Mouse (Mus musculus) forebrain, embryonic 16.5 days (tissue): ENCODE measurements around the gene Pcolce. TPM values are rescaled to one million over a fixed set of nuclear protein-coding genes. Genes with fewer than 3 reads are reported as not detected.

Experiments used
- ATAC-seq: fragments of 200-750 bp; cut with Nextera tagmentation; 2 replicates; pipeline ENCODE4 v1.8.0; 2017; ENCODE audit warnings: mild to moderate bottlenecking, moderate library complexity
- H3K27ac ChIP-seq: fragments of 300-500 bp; sonication (generic); 2 replicates; pipeline ENCODE4 v1.5.1; 2014; ENCODE audit warnings: low read length, control low read depth
- H3K27me3 ChIP-seq: fragments of 300-500 bp; sonication (generic); replicated peaks from 2 replicates; pipeline ENCODE4 v1.6.1; 2014; ENCODE audit warnings: low read length; ENCODE audit not compliant: control insufficient read depth, insufficient read depth
- H3K36me3 ChIP-seq: fragments of 300-500 bp; sonication (generic); 2 replicates; pipeline ENCODE4 v1.6.1; 2014; ENCODE audit not compliant: control insufficient read depth, insufficient read depth
- H3K4me1 ChIP-seq: fragments of 300-500 bp; sonication (generic); replicated peaks from 2 replicates; pipeline ENCODE4 v1.6.1; 2014; ENCODE audit warnings: low read length; ENCODE audit not compliant: control insufficient read depth, insufficient read depth
- H3K4me2 ChIP-seq: fragments of 300-500 bp; sonication (generic); 2 replicates; pipeline ENCODE4 v1.6.1; 2014; ENCODE audit warnings: mild to moderate bottlenecking, low read length, control low read depth
- H3K4me3 ChIP-seq: fragments of 300-500 bp; sonication (generic); replicated peaks from 2 replicates; pipeline ENCODE4 v1.5.1; 2014; ENCODE audit warnings: mild to moderate bottlenecking, low read length, control low read depth
- H3K9ac ChIP-seq: fragments of 300-500 bp; sonication (generic); replicated peaks from 2 replicates; pipeline ENCODE4 v1.6.1; 2014; ENCODE audit warnings: low read depth, low read length, control low read depth
- H3K9me3 ChIP-seq: fragments of 300-500 bp; sonication (generic); 2 replicates; pipeline ENCODE4 v1.6.1; 2016; ENCODE audit warnings: low read length; ENCODE audit not compliant: control insufficient read depth
- WGBS: fragments of 180-500 bp; shearing (Covaris S2); extraction: QIAGEN DNeasy Blood & Tissue Kit; methylation state at CpG from one replicate; pipeline ENCODE4 v1.1.7; 2014; 5-methylcytosine and 5-hydroxymethylcytosine counted together
- polyA plus RNA-seq: library from polyadenylated mRNA; unstranded; fragments of >200 nt; fragmentation: Nextera tagmentation; extraction: Ambion mirVana; gene quantifications from 2 replicates; pipeline ENCODE4 v1.2.1, GENCODE M21; 2015

Gene Pcolce
- polyA plus RNA-seq, 1 experiment from 2014 or later: 10.6 TPM

DNA sequence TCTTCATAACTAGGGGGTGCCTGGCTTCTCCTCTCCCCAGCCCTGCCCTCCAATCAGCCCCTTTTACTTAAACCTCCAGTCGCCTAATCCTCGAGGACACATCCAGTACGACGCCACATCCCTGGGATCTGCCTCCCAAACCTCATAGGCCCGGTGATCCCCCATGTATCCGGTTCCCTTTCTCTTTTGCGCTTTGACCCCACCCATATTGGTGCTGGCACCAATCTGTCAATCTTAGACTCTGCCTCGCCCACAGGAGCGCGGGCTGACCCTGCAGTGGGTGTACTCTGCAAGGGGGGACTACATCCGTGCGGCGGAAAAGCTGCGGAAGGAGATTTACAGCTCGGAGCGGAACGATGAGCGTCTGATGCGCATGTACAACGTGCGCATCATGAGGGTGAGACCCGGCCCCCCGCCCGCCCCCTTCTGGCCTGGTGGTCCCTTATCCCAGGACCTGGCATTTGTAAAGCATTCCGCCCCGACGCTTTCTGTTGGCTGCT is 29.9 kb downstream of the Pcolce start:
- Histone ChIP-seq H3K27me3 (no peaks in the 10 kb centered on the region; the same call in 1 of the 2 replicates), H3K4me2 (peak overlapping the region; percentile 53), H3K9ac (peak overlapping the region; percentile 61), H3K27ac (peak overlapping the region; percentile 70), H3K36me3 (no peaks in the 10 kb centered on the region), H3K4me3 (peak overlapping the region; percentile 48), H3K9me3 (no peaks in the 10 kb centered on the region), H3K4me1 (no peaks in the 10 kb centered on the region; the same call in 1 of the 2 replicates)
- 21% methylated on average over 27 of the region's 27 CpGs for WGBS
- ATAC-seq: peak; percentile 90

DNA sequence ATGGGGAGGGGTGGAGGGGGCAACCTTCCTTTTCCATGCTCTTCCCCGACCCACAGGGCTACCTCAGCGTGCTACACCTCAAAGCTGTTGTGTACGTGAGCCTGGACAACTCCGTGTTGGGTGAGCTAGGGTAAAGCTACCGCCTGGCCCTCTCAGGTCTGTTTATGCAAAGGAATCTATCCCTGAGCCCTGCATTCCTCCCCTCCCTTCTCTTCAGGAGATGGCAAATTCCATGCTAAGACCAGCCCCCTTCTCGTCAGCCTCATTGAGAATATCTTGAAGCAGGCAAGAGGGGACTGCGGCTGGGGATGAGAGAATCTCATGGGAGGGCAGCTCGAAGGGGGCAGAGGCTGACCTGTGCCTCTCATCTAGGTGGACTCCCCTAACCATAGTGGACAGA is 30.9 kb downstream of the Pcolce start:
- WGBS: 51% methylated on average over 8 of the region's 8 CpGs
- ATAC-seq: no peak
- no peaks in the 10 kb centered on the region for H3K36me3 ChIP-seq
- no peaks in the 10 kb centered on the region for H3K9me3 ChIP-seq
- H3K27me3 ChIP-seq: no peaks in the 10 kb centered on the region; the same call in 1 of the 2 replicates
- no peak overlapping the region for H3K4me3 ChIP-seq
- H3K9ac ChIP-seq: peak overlapping the region; percentile 61; the same call in 1 of the 2 replicates
- H3K4me1 ChIP-seq: no peaks in the 10 kb centered on the region; the same call in 1 of the 2 replicates
- peak overlapping the region; percentile 53; the same call in 1 of the 2 replicates for H3K4me2 ChIP-seq
- no peak overlapping the region for H3K27ac ChIP-seq

DNA sequence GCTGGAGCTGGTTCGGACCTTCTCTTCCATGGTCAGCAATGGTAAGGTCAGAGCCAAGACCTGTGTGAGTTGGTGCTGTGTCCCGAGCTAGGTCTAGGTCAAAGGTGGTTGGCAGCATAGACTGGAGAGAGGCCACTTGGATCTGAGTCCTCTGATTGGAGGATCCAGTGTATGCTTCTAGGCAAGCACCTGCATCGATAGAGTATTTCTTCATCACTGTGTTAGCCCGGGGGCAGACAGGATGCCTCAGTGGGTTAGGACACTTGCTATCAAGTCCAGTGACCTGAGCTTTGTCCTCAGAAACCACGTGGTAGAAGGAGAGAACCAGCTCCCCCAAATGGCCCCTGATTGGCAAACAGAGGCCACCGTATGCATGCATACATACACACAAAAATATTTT is 33.3 kb downstream of the Pcolce start:
- Histone ChIP-seq H3K4me2 (no peak overlapping the region), H3K9me3 (no peaks in the 10 kb centered on the region), H3K4me1 (no peaks in the 10 kb centered on the region; the same call in 1 of the 2 replicates), H3K27me3 (no peaks in the 10 kb centered on the region; the same call in 1 of the 2 replicates), H3K9ac (no peak overlapping the region), H3K27ac (no peak overlapping the region), H3K36me3 (no peaks in the 10 kb centered on the region), H3K4me3 (no peak overlapping the region)
- ATAC-seq: no peak
- WGBS: 87% methylated on average over 6 of the region's 6 CpGs

DNA sequence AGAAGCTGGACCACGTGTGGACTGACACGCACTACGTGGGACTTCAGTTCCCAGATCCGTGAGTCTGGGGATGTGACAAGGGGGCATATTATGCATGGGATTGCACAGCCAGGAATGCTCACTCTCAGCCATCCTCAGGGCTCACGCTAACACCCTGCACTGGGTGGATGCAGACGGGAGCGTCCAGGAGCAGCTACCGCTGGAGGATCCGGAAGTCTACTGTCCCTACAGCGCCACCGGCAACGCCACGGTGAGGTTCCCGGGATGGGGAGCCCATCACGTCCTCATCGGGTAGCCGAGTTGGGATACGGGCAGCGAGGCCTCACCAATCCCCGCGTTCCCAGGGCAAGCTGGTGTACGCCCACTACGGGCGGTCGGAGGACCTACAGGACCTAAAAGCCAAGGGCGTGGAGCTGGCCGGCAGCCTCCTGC is 39.1 kb downstream of the Pcolce start:
- Histone ChIP-seq H3K4me3 (peak overlapping the region; percentile 16), H3K27me3 (no peaks in the 10 kb centered on the region; the same call in 1 of the 2 replicates), H3K36me3 (no peaks in the 10 kb centered on the region), H3K4me2 (peak overlapping the region; percentile 50), H3K27ac (no peak overlapping the region), H3K4me1 (no peaks in the 10 kb centered on the region; the same call in 1 of the 2 replicates), H3K9me3 (no peaks in the 10 kb centered on the region), H3K9ac (peak overlapping the region; percentile 50)
- 5% methylated on average over 27 of the region's 27 CpGs for WGBS
- no peak for ATAC-seq

DNA sequence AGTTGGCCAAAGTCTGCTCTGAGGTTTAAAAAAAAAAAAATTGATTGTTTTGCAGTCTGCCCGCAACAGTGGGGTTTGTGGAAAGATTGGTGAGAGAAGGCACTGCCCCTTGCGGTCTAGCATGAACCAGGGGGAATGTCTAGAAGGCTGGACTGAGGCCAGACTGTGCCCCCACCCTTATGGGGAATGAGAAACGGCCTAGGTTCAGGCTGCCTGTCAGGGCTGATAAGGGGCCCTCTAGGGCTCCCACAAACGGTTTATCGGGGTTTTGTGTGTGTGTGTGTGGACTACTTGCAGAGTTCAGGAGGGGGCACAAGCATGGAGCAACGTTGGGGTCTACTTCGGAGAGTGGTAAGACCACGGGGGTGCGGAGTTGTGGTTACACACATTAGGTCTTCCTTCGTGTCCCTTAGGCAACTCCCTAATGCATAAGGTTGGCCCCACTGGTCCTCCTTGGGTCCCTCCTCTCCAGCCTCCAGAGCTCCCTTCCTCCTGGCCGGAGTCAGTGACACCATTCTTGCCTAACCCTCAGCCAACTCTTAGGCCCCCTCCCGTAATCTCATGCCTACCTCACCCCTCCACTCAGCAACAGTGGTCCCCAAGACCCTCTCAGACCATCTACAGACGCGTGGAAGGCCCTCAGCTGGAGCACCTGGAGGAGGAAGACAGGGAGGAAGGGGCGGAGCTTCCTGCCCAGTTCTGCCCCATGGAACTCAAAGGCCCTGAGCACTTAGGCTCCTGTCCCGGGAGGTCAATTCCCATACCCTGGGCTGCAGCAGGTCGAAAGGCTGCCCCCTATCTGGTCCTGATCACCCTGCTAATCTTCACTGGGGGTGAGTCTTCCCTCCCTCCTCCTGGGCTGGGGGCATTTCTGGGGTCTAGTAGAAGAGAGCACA is 42.6 kb downstream of the Pcolce start:
- Histone ChIP-seq H3K27me3 (no peaks in the 10 kb centered on the region; the same call in 1 of the 2 replicates), H3K9ac (no peak overlapping the region), H3K4me2 (no peak overlapping the region), H3K36me3 (peaks cover 2% of the 10 kb centered on the region; the same call in 1 of the 2 replicates), H3K4me3 (no peak overlapping the region), H3K9me3 (no peaks in the 10 kb centered on the region), H3K4me1 (no peaks in the 10 kb centered on the region; the same call in 1 of the 2 replicates), H3K27ac (no peak overlapping the region)
- WGBS: 82% methylated on average over 17 of the region's 17 CpGs
- no peak for ATAC-seq

DNA sequence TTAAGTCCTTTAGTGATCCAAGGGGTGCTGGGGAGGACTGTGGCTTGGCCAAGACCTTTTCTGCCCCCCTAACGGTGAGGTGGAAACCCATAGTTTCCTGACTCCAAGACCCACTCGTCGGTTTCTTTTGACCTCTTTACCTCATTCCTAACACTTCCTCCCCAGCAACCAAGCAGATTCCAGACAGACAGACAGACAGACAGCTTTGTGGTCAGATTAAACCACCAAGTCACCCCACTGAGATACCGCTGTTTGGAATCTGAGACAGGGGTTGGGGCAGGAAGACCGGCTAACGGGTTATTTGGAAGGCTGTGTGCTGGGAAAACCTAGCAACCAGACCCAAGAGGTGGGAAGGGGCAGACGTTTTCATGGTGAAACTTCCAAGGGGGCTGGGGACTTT is 43.4 kb downstream of the Pcolce start:
- peaks cover 2% of the 10 kb centered on the region; the same call in 1 of the 2 replicates for H3K36me3 ChIP-seq
- H3K9me3 ChIP-seq: no peaks in the 10 kb centered on the region
- H3K4me1 ChIP-seq: no peaks in the 10 kb centered on the region; the same call in 1 of the 2 replicates
- ATAC-seq: no peak
- H3K27ac ChIP-seq: no peak overlapping the region
- no peak overlapping the region for H3K4me2 ChIP-seq
- no peak overlapping the region for H3K4me3 ChIP-seq
- no peak overlapping the region for H3K9ac ChIP-seq
- H3K27me3 ChIP-seq: no peaks in the 10 kb centered on the region; the same call in 1 of the 2 replicates
- WGBS: 65% methylated on average over 7 of the region's 7 CpGs

DNA sequence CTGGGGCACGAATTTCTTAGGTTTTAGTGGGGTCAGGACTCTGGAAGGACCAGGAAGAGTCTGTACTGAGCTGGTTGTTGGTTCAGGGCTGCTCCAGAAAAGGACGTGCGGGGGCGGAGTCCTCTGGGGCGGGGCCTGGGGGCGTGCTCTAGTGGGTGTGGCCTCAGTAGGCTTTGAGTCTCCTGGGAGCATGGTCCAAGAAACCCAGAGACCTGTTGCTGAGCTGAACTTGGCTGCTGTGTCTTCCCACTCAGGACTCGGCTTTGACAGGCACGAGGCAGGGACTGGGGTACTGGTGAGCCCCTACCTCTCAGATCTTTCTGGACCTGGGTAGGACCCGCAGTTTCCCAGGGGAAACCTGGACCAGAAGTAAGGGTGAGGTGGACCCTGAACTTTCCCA is 43.9 kb downstream of the Pcolce start, which contains the start of gene Tfr2:
TSS of gene Tfr2 (plus strand) at position 176 of the 400 bp plus-strand sequence.
- Histone ChIP-seq H3K4me1 (no peaks in the 10 kb centered on the region; the same call in 1 of the 2 replicates), H3K27me3 (no peaks in the 10 kb centered on the region; the same call in 1 of the 2 replicates), H3K36me3 (peaks cover 5% of the 10 kb centered on the region), H3K27ac (no peak within 1 kb of the TSS), H3K9ac (no peak within 1 kb of the TSS), H3K4me3 (no peak within 1 kb of the TSS), H3K9me3 (no peaks in the 10 kb centered on the region), H3K4me2 (no peak within 1 kb of the TSS)
- no peak for ATAC-seq
- WGBS: 38% methylated on average over 9 of the region's 9 CpGs

DNA sequence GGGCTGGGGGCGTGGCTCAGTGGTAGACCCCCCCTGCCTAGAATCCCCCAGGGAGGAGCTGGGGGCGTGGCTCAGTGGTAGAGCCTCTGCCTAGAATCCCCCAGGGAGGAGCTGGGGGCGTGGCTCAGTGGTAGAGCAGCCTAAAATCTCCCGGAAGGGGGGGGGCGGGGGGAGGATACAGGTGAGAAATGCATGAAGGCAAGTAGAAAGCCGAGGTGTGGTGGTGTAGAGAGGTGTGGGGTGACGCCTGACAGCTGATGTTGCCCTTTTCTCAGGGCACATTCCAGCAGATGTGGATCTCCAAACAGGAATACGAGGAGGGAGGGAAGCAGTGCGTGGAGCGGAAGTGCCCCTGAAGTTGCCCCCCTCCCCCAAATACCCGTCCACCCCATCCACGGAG is 44.6 kb downstream of the Pcolce start:
- Histone ChIP-seq H3K4me3 (no peak overlapping the region), H3K9me3 (no peaks in the 10 kb centered on the region), H3K36me3 (peaks cover 6% of the 10 kb centered on the region), H3K27ac (no peak overlapping the region), H3K9ac (no peak overlapping the region), H3K27me3 (no peaks in the 10 kb centered on the region; the same call in 1 of the 2 replicates), H3K4me1 (no peaks in the 10 kb centered on the region), H3K4me2 (no peak overlapping the region)
- ATAC-seq: no peak
- WGBS: 73% methylated on average over 12 of the region's 12 CpGs

DNA sequence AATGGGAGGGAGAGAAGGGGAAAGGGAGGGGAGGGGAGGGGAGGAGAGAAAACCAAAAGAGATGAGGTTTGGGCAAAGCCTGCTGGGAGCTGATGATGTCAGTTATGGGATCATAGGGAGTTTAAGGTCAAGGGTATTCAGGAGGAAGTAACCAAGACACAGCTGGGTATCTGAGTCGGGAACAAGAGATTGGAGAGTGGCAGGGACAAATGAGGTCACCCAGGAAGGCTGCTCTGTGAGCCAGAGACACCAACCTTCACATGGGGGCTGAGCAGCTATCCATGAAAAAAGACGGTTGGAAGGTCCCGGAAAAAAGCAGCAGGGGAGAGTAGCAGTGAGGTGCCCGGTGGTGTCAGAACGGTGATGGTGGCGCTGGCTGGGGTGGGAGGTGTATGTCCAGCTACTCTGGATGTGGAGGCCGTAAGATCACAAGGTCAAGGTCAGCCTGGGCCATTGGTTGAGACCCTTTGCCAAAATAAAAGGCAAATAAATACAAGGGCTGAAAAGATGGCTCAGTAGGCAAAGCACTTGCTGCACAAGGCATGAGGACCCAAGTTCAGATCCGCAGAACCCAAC is 45.3 kb downstream of the Pcolce start:
- ATAC-seq: no peak
- no peaks in the 10 kb centered on the region for H3K4me1 ChIP-seq
- H3K4me2 ChIP-seq: no peak overlapping the region
- no peak overlapping the region for H3K27ac ChIP-seq
- H3K9ac ChIP-seq: no peak overlapping the region
- no peak overlapping the region for H3K4me3 ChIP-seq
- WGBS: 89% methylated on average over 8 of the region's 8 CpGs
- no peaks in the 10 kb centered on the region for H3K9me3 ChIP-seq
- H3K36me3 ChIP-seq: peaks cover 6% of the 10 kb centered on the region
- H3K27me3 ChIP-seq: no peaks in the 10 kb centered on the region
